Mouse (Mus musculus): ENCODE measurements around the gene Smpd2. TPM values are rescaled to one million over a fixed set of nuclear protein-coding genes. Genes with fewer than 3 reads are reported as not detected.

Smpd2 gene
- polyA plus RNA-seq (2012; rRNA removed) (6.7 and 7.1 TPM in 2 replicates), polyA plus RNA-seq (2014; fragmentation: Nextera tagmentation; extraction: Ambion mirVana) (8.6 and 11.1 TPM in 2 replicates)

- Histone ChIP-seq H3K9ac (replicated peaks) (peak within 1 kb of the TSS; percentile 50), H3K4me1 (replicated peaks; ENCODE audit: control insufficient read depth in 2 of 2, insufficient read depth in 2 of 2, low read length in 1 of 2) (peaks cover 2 to 6% of the 10 kb centered on the region in 2 experiments; a peak in 1 of 4 replicates), H3K4me2 (ENCODE audit: low read depth) (peak within 1 kb of the TSS; percentile 82), H3K9me3 (ENCODE audit: control insufficient read depth, low read length) (no peaks in the 10 kb centered on the region), H3K4me3 (ENCODE audit: insufficient read depth in 1 of 2, low read depth in 2 of 2, low read length in 2 of 2) (peak within 1 kb of the TSS; percentile 60 to 61), H3K27ac (no peak within 1 kb of the TSS), H3K27me3 (ENCODE audit: control insufficient read depth, insufficient read depth, low read length) (no peaks in the 10 kb centered on the region; the same call in 1 of the 2 replicates), H3K36me3 (replicated peaks; ENCODE audit: control insufficient read depth, insufficient read depth, low read depth) (no peaks in the 10 kb centered on the region)
- DNase-seq (ENCODE audit: low read depth in 3 of 3, low spot score in 3 of 3) (peak; percentile 76 to 85 (median 78)), ATAC-seq (ENCODE audit: insufficient read depth) (peak; percentile 88)
- TF ChIP-seq CTCF (IDR thresholded peaks at IDR 0.05; ENCODE audit: low read depth) (0 out of 2 replicates have a peak, but pooled peaks have one; percentile 8), EP300 (IDR thresholded peaks at IDR 0.05; ENCODE audit: low read depth) (no peak)
- WGBS (ENCODE audit: insufficient replicate concordance), result 1% methylated on average over 50 of the region's 50 CpGs
Measured at GRCm38 (mm10) chr10:41489708-41490517, at the start of gene Smpd2, which contains the start of gene Ppil6. Gene Smpd2, minus strand, starts transcription at chr10:41490369. Gene Ppil6, plus strand, starts transcription at chr10:41490439.

- H3K9ac ChIP-seq (replicated peaks), result no peak overlapping the region
- H3K4me3 ChIP-seq (ENCODE audit: insufficient read depth in 1 of 2, low read depth in 2 of 2, low read length in 2 of 2), result no peak overlapping the region
- TF ChIP-seq EP300 (IDR thresholded peaks at IDR 0.05; ENCODE audit: low read depth) (no peak), CTCF (IDR thresholded peaks at IDR 0.05; ENCODE audit: low read depth) (no peak)
- no peaks in the 10 kb centered on the region for H3K27me3 ChIP-seq (ENCODE audit: control insufficient read depth, insufficient read depth, low read length)
- 72% methylated on average over 4 of the region's 4 CpGs for WGBS (ENCODE audit: insufficient replicate concordance)
- DNase-seq (ENCODE audit: low read depth in 3 of 3, low spot score in 3 of 3) (no peak), ATAC-seq (ENCODE audit: insufficient read depth) (no peak)
- no peaks in the 10 kb centered on the region for H3K4me1 ChIP-seq (replicated peaks; ENCODE audit: control insufficient read depth in 2 of 2, insufficient read depth in 2 of 2, low read length in 1 of 2)
- H3K36me3 ChIP-seq (replicated peaks; ENCODE audit: control insufficient read depth, insufficient read depth, low read depth), result no peaks in the 10 kb centered on the region
- H3K9me3 ChIP-seq (ENCODE audit: control insufficient read depth, low read length), result no peaks in the 10 kb centered on the region
- no peak overlapping the region for H3K4me2 ChIP-seq (ENCODE audit: low read depth)
- H3K27ac ChIP-seq, result no peak overlapping the region
Measured at GRCm38 (mm10) chr10:41538986-41539385, 48.8 kb upstream of the Smpd2 start.

DNA sequence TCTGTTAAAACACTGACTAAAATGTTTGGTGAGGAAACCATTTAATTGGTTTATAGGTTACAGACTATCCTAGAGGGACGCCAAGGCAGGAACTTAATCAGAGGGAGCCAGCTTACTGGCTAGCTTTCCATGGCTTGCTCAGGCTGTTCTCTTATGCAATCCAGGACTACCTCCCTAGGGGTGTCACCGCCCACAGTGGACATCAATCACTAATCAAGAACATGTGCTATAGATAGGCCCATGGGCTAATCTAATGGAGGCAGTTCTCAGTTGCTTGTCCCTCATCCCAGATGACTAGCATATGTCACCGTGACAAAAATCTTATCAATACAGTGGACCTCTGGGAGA, 47.8 kb upstream of the Smpd2 start:
- no peak for TF ChIP-seq EP300 (IDR thresholded peaks at IDR 0.05; ENCODE audit: low read depth)
- no peak for TF ChIP-seq CTCF (IDR thresholded peaks at IDR 0.05; ENCODE audit: low read depth)
- Histone ChIP-seq H3K9ac (replicated peaks) (no peak overlapping the region), H3K27ac (no peak overlapping the region), H3K4me1 (replicated peaks; ENCODE audit: control insufficient read depth in 2 of 2, insufficient read depth in 2 of 2, low read length in 1 of 2) (no peaks in the 10 kb centered on the region), H3K27me3 (ENCODE audit: control insufficient read depth, insufficient read depth, low read length) (no peaks in the 10 kb centered on the region), H3K9me3 (ENCODE audit: control insufficient read depth, low read length) (no peaks in the 10 kb centered on the region), H3K36me3 (replicated peaks; ENCODE audit: control insufficient read depth, insufficient read depth, low read depth) (no peaks in the 10 kb centered on the region), H3K4me3 (ENCODE audit: insufficient read depth in 1 of 2, low read depth in 2 of 2, low read length in 2 of 2) (no peak overlapping the region), H3K4me2 (ENCODE audit: low read depth) (no peak overlapping the region)
- 69% methylated on average over 3 of the region's 3 CpGs for WGBS (ENCODE audit: insufficient replicate concordance)
- no peak for DNase-seq (ENCODE audit: low read depth in 3 of 3, low spot score in 3 of 3)
- ATAC-seq (ENCODE audit: insufficient read depth), result no peak

DNA sequence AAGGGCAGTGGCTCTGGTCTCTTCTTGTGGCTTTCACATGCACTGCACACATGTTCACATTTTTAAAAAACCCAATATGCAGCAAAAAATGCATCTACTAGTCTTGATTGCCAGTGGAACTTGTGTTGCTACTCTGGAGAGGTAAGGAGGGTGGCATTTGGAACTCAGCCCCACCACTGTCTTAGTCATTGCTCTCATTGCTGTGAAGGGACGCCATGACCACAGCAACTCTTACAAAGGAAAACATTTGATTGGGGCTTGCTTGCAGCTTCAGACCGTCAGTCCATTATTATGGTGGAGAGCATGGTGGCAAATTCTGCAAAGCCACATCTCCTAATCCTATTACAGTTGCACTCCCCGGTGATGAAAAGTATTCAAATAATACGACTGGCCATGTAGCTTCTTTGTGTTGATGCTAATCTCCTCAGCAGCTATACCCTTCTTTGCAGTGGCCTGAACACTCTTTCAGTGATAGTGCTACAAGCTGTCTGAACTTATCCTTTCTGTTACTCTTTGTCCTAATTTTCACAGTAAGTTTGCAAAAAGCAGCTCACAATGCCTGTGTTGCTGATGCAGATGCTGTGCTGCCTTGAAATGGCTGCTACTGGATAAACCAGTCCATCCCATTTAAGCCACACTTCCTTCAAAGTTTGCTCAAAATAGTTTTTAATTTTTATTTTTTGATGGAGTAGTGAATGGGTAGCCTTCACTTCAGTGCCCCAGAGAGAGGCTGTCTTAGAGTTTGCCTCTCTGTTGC, 47.2 kb upstream of the Smpd2 start:
- Histone ChIP-seq H3K27ac (no peak overlapping the region), H3K4me2 (ENCODE audit: low read depth) (no peak overlapping the region), H3K36me3 (replicated peaks; ENCODE audit: control insufficient read depth, insufficient read depth, low read depth) (peaks cover 2% of the 10 kb centered on the region; the same call in 1 of the 2 replicates), H3K27me3 (ENCODE audit: control insufficient read depth, insufficient read depth, low read length) (no peaks in the 10 kb centered on the region), H3K9me3 (ENCODE audit: control insufficient read depth, low read length) (no peaks in the 10 kb centered on the region), H3K9ac (replicated peaks) (no peak overlapping the region), H3K4me1 (replicated peaks; ENCODE audit: control insufficient read depth in 2 of 2, insufficient read depth in 2 of 2, low read length in 1 of 2) (no peaks in the 10 kb centered on the region), H3K4me3 (ENCODE audit: insufficient read depth in 1 of 2, low read depth in 2 of 2, low read length in 2 of 2) (no peak overlapping the region)
- ATAC-seq (ENCODE audit: insufficient read depth) (no peak), DNase-seq (ENCODE audit: low read depth in 3 of 3, low spot score in 3 of 3) (no peak)
- 76% methylated on average over 4 of the region's 4 CpGs for WGBS (ENCODE audit: insufficient replicate concordance)
- TF ChIP-seq EP300 (IDR thresholded peaks at IDR 0.05; ENCODE audit: low read depth) (no peak), CTCF (IDR thresholded peaks at IDR 0.05; ENCODE audit: low read depth) (no peak)

- H3K9ac ChIP-seq (replicated peaks), result no peak overlapping the region
- ATAC-seq (ENCODE audit: insufficient read depth) (no peak), DNase-seq (ENCODE audit: low read depth in 3 of 3, low spot score in 3 of 3) (no peak)
- TF ChIP-seq CTCF (IDR thresholded peaks at IDR 0.05; ENCODE audit: low read depth) (no peak), EP300 (IDR thresholded peaks at IDR 0.05; ENCODE audit: low read depth) (no peak)
- H3K4me1 ChIP-seq (replicated peaks; ENCODE audit: control insufficient read depth in 2 of 2, insufficient read depth in 2 of 2, low read length in 1 of 2), result no peaks in the 10 kb centered on the region
- H3K9me3 ChIP-seq (ENCODE audit: control insufficient read depth, low read length), result no peaks in the 10 kb centered on the region
- H3K27ac ChIP-seq, result no peak overlapping the region
- no peak overlapping the region for H3K4me3 ChIP-seq (ENCODE audit: insufficient read depth in 1 of 2, low read depth in 2 of 2, low read length in 2 of 2)
- H3K4me2 ChIP-seq (ENCODE audit: low read depth), result no peak overlapping the region
- no peaks in the 10 kb centered on the region for H3K27me3 ChIP-seq (ENCODE audit: control insufficient read depth, insufficient read depth, low read length)
- H3K36me3 ChIP-seq (replicated peaks; ENCODE audit: control insufficient read depth, insufficient read depth, low read depth), result peaks cover 3% of the 10 kb centered on the region; the same call in 1 of the 2 replicates
- WGBS (ENCODE audit: insufficient replicate concordance), result 67% methylated on average over 1 of the region's 1 CpGs
Measured at GRCm38 (mm10) chr10:41536714-41537113, 46.5 kb upstream of the Smpd2 start.

All from liver, embryonic 14.5 days (tissue).